Mouse (Mus musculus): ENCODE results near the gene March8.
A peak's percentile ranks its signal among the peaks of the same experiment; 100 is the strongest.

Gene March8

GRCm38 (mm10) chr6:116374618-116375017 lies 36.8 kb downstream of the March8 start:
- DNase-seq = no peak

- no peak for DNase-seq
Observed at GRCm38 (mm10) chr6:116378892-116379291, 41.1 kb downstream of the March8 start.

GRCm38 (mm10) chr6:116380157-116380556 lies 42.3 kb downstream of the March8 start:
- DNase-seq = no peak

GRCm38 (mm10) chr6:116381605-116382004 lies 43.8 kb downstream of the March8 start:
- no peak for DNase-seq

GRCm38 (mm10) chr6:116383582-116383981 lies 45.8 kb downstream of the March8 start:
- peak; percentile 26 for DNase-seq

- DNase-seq = peak; percentile 28
Observed at GRCm38 (mm10) chr6:116385194-116386044, 47.6 kb downstream of the March8 start.

- DNase-seq = peak; percentile 74
Observed at GRCm38 (mm10) chr6:116386045-116386415, 48.2 kb downstream of the March8 start.

- DNase-seq = no peak
Observed at GRCm38 (mm10) chr6:116386506-116386905, 48.7 kb downstream of the March8 start.

GRCm38 (mm10) chr6:116388068-116388467 lies 50.2 kb downstream of the March8 start:
- DNase-seq = no peak

GRCm38 (mm10) chr6:116389481-116389880 lies 51.7 kb downstream of the March8 start:
- DNase-seq = no peak

GRCm38 (mm10) chr6:116394916-116395648 lies 57.3 kb downstream of the March8 start:
- no peak for DNase-seq

- DNase-seq = no peak
Observed at GRCm38 (mm10) chr6:116397621-116398020, 59.8 kb downstream of the March8 start.

GRCm38 (mm10) chr6:116398136-116398535 lies 60.3 kb downstream of the March8 start:
- DNase-seq = no peak

GRCm38 (mm10) chr6:116401746-116402423 lies 64.1 kb downstream of the March8 start:
- DNase-seq = no peak

GRCm38 (mm10) chr6:116402426-116402825 lies 64.6 kb downstream of the March8 start:
- no peak for DNase-seq

GRCm38 (mm10) chr6:116405243-116405642 lies 67.4 kb downstream of the March8 start:
- no peak for DNase-seq

- no peak for DNase-seq
Observed at GRCm38 (mm10) chr6:116405715-116406114, 67.9 kb downstream of the March8 start.

- no peak for DNase-seq
Observed at GRCm38 (mm10) chr6:116406152-116406551, 68.3 kb downstream of the March8 start.

- DNase-seq = no peak
Observed at GRCm38 (mm10) chr6:116406680-116407079, 68.9 kb downstream of the March8 start.

- DNase-seq = no peak
Observed at GRCm38 (mm10) chr6:116407216-116407615, 69.4 kb downstream of the March8 start.

- no peak for DNase-seq
Observed at GRCm38 (mm10) chr6:116407956-116408657, 70.3 kb downstream of the March8 start.

GRCm38 (mm10) chr6:116410436-116410835 lies 72.6 kb downstream of the March8 start:
- DNase-seq = no peak

GRCm38 (mm10) chr6:116411716-116412115 lies 73.9 kb downstream of the March8 start:
- DNase-seq = no peak
